Comparison of ENCODE assay signal across 13 mouse cellular contexts in genomic region chr4:45582496-45582895, GRCm38 (mm10).
"Had no signal": no experiment of that assay in that cellular context is flagged by ENCODE, and none has a peak within 500 bp of the region (broad histone marks: within the 10 kb centered on the region; RNA-seq: fewer than 3 reads in every experiment).

No protein-coding gene starts in this region.

- H3K27ac ChIP-seq: layer of hippocampus, adult 2 months; limb, embryonic 15.5 days; liver, embryonic 12.5 days; neural tube, embryonic 15.5 days; stomach, postnatal 0 days had no signal

- H3K4me3 ChIP-seq: layer of hippocampus, adult 2 months; limb, embryonic 15.5 days; liver, embryonic 12.5 days; myocyte; neural tube, embryonic 15.5 days had no signal

- ATAC-seq: liver, embryonic 12.5 days had no signal

- H3K9me3 ChIP-seq: limb, embryonic 15.5 days; liver, embryonic 12.5 days; neural tube, embryonic 15.5 days had no signal

- DNase-seq: kidney, adult 8-10 months; kidney, postnatal 10 days; kidney, postnatal 4 days; left cerebral cortex, postnatal 4 days; lung, postnatal 14 days; midbrain, embryonic 14.5 days; thymus, postnatal 4 days had no signal

- H3K36me3 ChIP-seq: limb, embryonic 15.5 days; liver, embryonic 12.5 days; neural tube, embryonic 15.5 days had no signal

- H3K4me1 ChIP-seq: liver, embryonic 12.5 days had no signal

- H3K9ac ChIP-seq: limb, embryonic 15.5 days; liver, embryonic 12.5 days; neural tube, embryonic 15.5 days had no signal

- H3K4me2 ChIP-seq: limb, embryonic 15.5 days; liver, embryonic 12.5 days; neural tube, embryonic 15.5 days had no signal
